Mouse (Mus musculus) limb, embryonic 10.5 days (tissue): Measurements from ENCODE around the gene Cpm. TPM values are rescaled to one million over a fixed set of nuclear protein-coding genes. Genes with fewer than 3 reads are reported as not detected.
"Not testable (repeated sequence)": the region's sequence is repeated elsewhere in the genome, so short reads cannot be mapped to it uniquely, and the experiment has no call there.

Experiments used
- DNase-seq: peaks from one replicate; pipeline ENCODE4 v3.0.0-alpha.2; 2017; ENCODE audit warnings: low spot score
- H3K27ac ChIP-seq: fragments of 300-500 bp; sonication (generic); 2 replicates; pipeline ENCODE4 v1.5.1; 2016; ENCODE audit warnings: mild to moderate bottlenecking
- H3K27me3 ChIP-seq: fragments of 300-500 bp; sonication (generic); 2 replicates; pipeline ENCODE4 v1.6.1; 2016; ENCODE audit warnings: low read depth, mild to moderate bottlenecking; ENCODE audit not compliant: poor library complexity, severe bottlenecking
- H3K36me3 ChIP-seq: fragments of 300-500 bp; sonication (generic); 2 replicates; pipeline ENCODE4 v1.6.1; 2016; ENCODE audit warnings: mild to moderate bottlenecking, moderate library complexity
- H3K4me1 ChIP-seq: fragments of 300-500 bp; sonication (generic); 2 replicates; pipeline ENCODE4 v1.6.1; 2016
- H3K4me3 ChIP-seq: fragments of 300-500 bp; sonication (generic); 2 replicates; pipeline ENCODE4 v1.5.1; 2016; ENCODE audit warnings: mild to moderate bottlenecking, moderate library complexity
- H3K9me3 ChIP-seq: fragments of 300-500 bp; sonication (generic); replicated peaks from 2 replicates; pipeline ENCODE4 v1.6.1; 2016; ENCODE audit warnings: mild to moderate bottlenecking
- WGBS: fragments of 180-500 bp; shearing (Covaris S2); methylation state at CpG from one replicate; pipeline ENCODE4 v1.1.7; 2016; 5-methylcytosine and 5-hydroxymethylcytosine counted together
- polyA plus RNA-seq: library from polyadenylated mRNA; unstranded; fragments of >200 nt; fragmentation: Nextera tagmentation; extraction: Ambion mirVana; gene quantifications from 2 replicates; pipeline ENCODE4 v1.2.1, GENCODE M21; 2016

The Cpm gene
- polyA plus RNA-seq, 1 experiment from 2014 or later, result 31.5 TPM

DNA sequence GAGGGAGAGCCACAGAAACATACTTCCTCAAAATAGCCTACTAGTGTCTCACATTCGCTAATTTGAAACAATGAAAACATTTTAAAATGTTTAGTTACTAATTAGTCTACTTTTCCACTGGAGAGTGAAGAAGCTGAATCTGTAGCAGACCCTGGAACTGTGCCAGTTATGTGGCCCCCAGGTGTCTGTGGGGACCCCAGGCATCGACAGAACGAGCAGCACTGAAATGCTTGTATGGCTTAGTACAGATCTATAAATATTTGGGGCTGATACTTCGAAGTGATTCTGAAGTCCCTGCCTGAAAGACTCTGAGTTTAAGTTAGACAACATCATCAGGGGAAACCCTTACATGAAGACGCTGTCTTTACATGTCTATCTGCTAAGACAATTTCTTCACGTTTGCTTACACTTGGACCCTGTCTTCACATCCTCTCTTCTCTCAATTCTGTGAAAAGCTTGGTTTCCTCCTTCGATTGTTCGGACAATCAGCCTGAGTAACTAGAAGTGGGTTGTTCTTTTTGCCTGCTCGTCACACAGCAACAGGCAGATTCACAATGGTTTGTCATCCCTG lies 33.0 kb upstream of the Cpm start:
- no peak overlapping the region for H3K4me3 ChIP-seq
- H3K4me1 ChIP-seq, result peaks cover 32% of the 10 kb centered on the region
- WGBS, result 91% methylated on average over 9 of the region's 9 CpGs
- no peak overlapping the region for H3K27ac ChIP-seq
- H3K36me3 ChIP-seq, result no peaks in the 10 kb centered on the region
- no peaks in the 10 kb centered on the region for H3K9me3 ChIP-seq
- DNase-seq, result no peak
- H3K27me3 ChIP-seq, result 0 out of 2 replicates have a peak, but pooled peaks cover 6% of the 10 kb centered on the region

DNA sequence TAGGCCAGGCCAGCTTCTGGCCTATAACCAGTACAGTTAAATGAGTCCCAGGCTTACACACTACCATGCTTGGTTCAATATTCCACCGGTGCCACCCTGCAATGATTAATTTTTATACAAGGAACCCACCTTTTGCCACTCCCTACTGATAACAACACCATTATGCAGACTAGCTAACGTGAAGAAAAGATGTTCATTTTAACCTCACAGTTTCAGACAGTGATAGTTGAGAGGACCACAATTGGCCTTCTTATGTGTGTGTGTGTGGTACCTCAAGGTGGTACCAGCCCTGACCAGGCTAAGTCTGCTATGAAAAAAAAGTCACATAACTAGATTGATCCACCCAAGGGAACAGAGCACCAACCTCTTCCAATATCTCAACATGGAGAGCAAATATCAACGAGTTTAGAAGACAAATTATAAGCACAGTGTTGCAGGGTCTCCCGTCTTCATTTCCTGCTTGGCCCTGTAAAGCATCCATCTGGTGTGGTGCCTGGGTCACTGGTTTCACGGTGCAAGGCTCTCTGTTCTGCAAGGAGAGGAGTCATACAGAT lies 32.5 kb upstream of the Cpm start:
- Histone ChIP-seq H3K36me3 (no peaks in the 10 kb centered on the region), H3K27ac (no peak overlapping the region), H3K27me3 (0 out of 2 replicates have a peak, but pooled peaks cover 6% of the 10 kb centered on the region), H3K9me3 (no peaks in the 10 kb centered on the region), H3K4me3 (no peak overlapping the region), H3K4me1 (peaks cover 32% of the 10 kb centered on the region)
- no peak for DNase-seq
- 84% methylated on average over 5 of the region's 5 CpGs for WGBS

DNA sequence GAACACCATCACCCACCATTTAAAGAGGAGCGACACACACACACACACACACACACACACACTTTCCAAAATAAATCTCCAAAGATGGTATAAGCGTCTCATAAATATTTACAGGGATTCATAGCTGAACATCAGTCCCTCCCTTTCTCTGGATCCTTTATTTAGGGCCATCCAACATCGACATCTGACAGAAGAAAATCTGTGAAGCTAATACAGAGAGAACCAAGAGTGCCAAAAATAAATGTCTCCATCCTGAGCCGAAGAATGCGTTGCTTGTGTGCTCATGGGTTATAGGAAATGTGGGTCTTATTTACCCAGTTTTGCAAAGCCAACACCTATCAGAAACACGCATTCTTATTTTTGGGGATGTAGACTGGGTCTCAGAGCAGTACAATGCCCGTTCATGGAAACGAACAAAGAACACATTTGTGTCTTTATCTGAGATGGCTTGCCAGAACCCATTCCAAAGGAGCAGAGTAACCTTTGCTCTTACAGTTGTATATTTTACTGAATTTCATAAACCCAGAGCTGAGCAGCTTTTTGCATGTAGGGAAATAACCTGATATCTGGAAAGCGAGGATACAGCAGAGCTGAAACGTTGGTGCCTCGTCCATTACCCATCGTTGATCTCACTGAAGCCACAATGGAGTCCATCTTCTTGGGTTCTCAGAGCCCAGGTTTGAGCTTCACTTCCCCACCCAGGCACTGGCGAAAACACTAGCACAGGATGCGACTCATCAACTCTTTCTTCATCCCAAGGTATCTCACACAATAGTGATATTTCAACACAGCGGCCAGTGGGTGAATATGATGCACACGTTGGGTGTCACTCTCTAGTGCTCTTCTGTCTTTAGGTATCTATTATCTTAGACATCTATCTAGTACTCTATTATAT lies 31.7 kb upstream of the Cpm start:
- not testable (repeated sequence) for H3K27me3 ChIP-seq, H3K9me3 ChIP-seq, H3K27ac ChIP-seq, H3K36me3 ChIP-seq, DNase-seq, H3K4me3 ChIP-seq
- H3K4me1 ChIP-seq, result peaks cover 25% of the 10 kb centered on the region
- 94% methylated on average over 16 of the region's 16 CpGs for WGBS

- H3K36me3 ChIP-seq, result no peaks in the 10 kb centered on the region
- WGBS, result 89% methylated on average over 10 of the region's 10 CpGs
- H3K27ac ChIP-seq, result no peak overlapping the region
- H3K27me3 ChIP-seq, result 0 out of 2 replicates have a peak, but pooled peaks cover 6% of the 10 kb centered on the region
- H3K4me3 ChIP-seq, result no peak overlapping the region
- H3K9me3 ChIP-seq, result no peaks in the 10 kb centered on the region
- DNase-seq, result no peak
- peaks cover 20% of the 10 kb centered on the region for H3K4me1 ChIP-seq
Measured at GRCm38 (mm10) chr10:117598266-117598950, 30.9 kb upstream of the Cpm start.

DNA sequence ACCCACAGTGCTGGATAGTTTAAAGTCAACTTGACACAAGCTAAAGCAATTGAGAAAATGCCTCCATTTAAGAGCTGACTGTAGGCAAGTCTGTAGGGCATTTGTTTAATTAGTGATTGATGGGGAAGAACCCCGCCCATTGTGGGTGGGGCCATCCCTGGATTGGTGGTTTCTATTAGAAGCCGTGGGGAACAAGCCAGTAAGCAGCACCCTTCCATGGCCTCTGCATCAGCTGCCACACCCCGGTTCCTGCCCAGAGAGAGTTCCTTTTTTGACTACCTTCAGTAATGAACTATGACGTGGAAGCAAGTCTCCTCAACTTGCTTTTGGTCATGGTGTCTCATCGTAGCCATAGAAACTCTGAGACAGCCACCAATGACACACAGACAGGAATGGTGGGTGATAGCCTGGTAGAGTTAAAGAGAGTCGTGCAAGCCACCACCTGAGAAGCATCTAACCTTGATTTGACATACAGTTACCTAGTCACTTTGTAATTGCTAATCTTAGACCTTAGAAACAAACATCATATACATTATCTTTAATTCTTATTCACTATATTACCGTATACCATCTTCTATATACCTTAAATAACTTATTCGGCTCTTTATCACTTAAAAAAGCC lies 30.2 kb upstream of the Cpm start:
- H3K27ac ChIP-seq, H3K9me3 ChIP-seq, H3K4me3 ChIP-seq, DNase-seq, H3K27me3 ChIP-seq, H3K36me3 ChIP-seq: not testable (repeated sequence)
- 90% methylated on average over 8 of the region's 8 CpGs for WGBS
- peaks cover 20% of the 10 kb centered on the region for H3K4me1 ChIP-seq

- no peak overlapping the region for H3K27ac ChIP-seq
- H3K4me3 ChIP-seq, result no peak overlapping the region
- H3K4me1 ChIP-seq, result peaks cover 14% of the 10 kb centered on the region
- 48% methylated on average over 8 of the region's 8 CpGs for WGBS
- no peaks in the 10 kb centered on the region for H3K36me3 ChIP-seq
- DNase-seq, result no peak
- no peaks in the 10 kb centered on the region for H3K9me3 ChIP-seq
- no peaks in the 10 kb centered on the region for H3K27me3 ChIP-seq
Measured at GRCm38 (mm10) chr10:117601146-117602035, 27.9 kb upstream of the Cpm start.

DNA sequence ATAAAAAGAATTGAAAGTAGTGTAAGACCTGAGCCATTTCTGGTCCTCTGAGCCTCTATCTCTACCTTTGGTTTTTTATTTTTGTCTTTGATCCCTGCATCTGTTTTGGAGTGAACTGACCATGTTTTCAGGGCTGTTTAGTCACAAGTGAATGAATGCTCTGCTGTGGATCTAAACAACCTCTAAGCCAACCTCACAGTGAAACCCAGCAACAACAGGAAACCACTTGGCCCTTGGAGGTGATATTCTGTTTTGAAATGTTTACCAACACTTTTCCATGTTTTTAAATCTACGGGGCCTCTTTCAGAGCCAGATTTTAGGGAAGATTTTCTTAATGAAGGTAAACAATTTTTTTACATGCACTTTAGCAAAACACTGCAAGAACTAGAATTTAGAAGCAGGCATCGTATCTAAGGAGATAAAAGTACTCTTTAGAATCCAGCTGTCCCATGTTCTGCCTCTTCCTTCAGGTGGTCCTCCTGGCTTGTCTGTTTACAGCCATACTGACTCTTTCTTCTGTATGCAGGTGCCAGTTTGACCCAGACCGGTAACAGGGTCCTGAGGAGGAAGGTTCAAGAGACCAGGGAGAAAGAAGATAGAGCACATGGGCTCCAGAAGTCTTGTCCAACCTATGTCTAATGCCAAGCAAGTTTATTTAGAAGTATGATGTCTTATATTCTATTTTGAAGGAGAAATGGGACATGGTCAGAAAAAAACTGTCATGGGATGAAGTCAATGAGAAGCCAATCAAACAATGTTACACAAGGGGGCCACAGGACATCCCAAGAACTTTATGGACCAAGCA lies 26.8 kb upstream of the Cpm start:
- WGBS, result 88% methylated on average over 3 of the region's 3 CpGs
- no peaks in the 10 kb centered on the region for H3K27me3 ChIP-seq
- H3K4me3 ChIP-seq, result no peak overlapping the region
- no peak overlapping the region for H3K27ac ChIP-seq
- H3K36me3 ChIP-seq, result no peaks in the 10 kb centered on the region
- no peaks in the 10 kb centered on the region for H3K9me3 ChIP-seq
- H3K4me1 ChIP-seq, result peaks cover 14% of the 10 kb centered on the region
- no peak for DNase-seq

- 89% methylated on average over 8 of the region's 8 CpGs for WGBS
- no peak overlapping the region for H3K4me3 ChIP-seq
- no peaks in the 10 kb centered on the region for H3K27me3 ChIP-seq
- H3K27ac ChIP-seq, result 0 out of 2 replicates have a peak overlapping the region, but pooled peaks have one; percentile 12
- DNase-seq, result no peak
- H3K36me3 ChIP-seq, result no peaks in the 10 kb centered on the region
- no peaks in the 10 kb centered on the region for H3K9me3 ChIP-seq
- peaks cover 14% of the 10 kb centered on the region for H3K4me1 ChIP-seq
Measured at GRCm38 (mm10) chr10:117603130-117603833, 26.0 kb upstream of the Cpm start.

GRCm38 (mm10) chr10:117603834-117604623 lies 25.3 kb upstream of the Cpm start:
- Histone ChIP-seq H3K36me3 (no peaks in the 10 kb centered on the region), H3K27me3 (no peaks in the 10 kb centered on the region), H3K27ac (0 out of 2 replicates have a peak overlapping the region, but pooled peaks have one; percentile 12), H3K9me3 (no peaks in the 10 kb centered on the region), H3K4me1 (peaks cover 14% of the 10 kb centered on the region), H3K4me3 (no peak overlapping the region)
- no peak for DNase-seq
- WGBS, result 85% methylated on average over 14 of the region's 14 CpGs

DNA sequence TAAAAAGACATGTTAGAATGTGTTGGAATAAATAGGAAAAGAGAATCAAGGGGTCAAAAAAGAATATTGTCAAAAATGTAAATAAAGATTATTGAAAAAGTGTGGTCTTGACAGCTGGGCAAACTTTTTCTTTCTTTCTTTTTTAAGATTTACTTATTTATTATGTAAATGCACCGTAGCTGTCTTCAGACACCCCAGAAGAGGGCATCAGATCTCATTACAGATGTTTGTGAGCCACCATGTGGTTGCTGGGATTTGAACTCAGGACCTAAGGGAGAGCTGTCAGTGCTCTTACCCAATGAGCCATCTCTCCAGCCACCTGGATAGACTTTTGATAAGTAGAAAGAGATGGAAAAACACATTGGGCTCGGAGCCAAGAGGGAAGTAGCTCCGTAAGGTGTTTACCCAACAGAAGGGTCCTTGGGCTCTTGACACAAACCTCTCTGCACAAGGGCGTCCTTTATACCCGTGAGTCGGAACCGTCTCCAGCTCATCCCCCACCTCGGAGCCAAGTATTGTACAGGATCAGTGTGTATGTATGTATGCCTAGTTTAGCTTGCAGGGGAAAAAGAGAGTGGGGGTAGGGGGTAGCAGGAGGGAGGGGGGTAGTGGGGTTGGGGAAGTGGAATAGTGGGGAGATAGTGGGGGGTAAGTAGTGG lies 24.5 kb upstream of the Cpm start:
- Histone ChIP-seq H3K36me3 (no peaks in the 10 kb centered on the region), H3K27me3 (no peaks in the 10 kb centered on the region), H3K27ac (no peak overlapping the region), H3K9me3 (no peaks in the 10 kb centered on the region), H3K4me1 (peaks cover 14% of the 10 kb centered on the region), H3K4me3 (no peak overlapping the region)
- WGBS, result 92% methylated on average over 8 of the region's 8 CpGs
- DNase-seq, result no peak
